In the genomic region with DNA sequence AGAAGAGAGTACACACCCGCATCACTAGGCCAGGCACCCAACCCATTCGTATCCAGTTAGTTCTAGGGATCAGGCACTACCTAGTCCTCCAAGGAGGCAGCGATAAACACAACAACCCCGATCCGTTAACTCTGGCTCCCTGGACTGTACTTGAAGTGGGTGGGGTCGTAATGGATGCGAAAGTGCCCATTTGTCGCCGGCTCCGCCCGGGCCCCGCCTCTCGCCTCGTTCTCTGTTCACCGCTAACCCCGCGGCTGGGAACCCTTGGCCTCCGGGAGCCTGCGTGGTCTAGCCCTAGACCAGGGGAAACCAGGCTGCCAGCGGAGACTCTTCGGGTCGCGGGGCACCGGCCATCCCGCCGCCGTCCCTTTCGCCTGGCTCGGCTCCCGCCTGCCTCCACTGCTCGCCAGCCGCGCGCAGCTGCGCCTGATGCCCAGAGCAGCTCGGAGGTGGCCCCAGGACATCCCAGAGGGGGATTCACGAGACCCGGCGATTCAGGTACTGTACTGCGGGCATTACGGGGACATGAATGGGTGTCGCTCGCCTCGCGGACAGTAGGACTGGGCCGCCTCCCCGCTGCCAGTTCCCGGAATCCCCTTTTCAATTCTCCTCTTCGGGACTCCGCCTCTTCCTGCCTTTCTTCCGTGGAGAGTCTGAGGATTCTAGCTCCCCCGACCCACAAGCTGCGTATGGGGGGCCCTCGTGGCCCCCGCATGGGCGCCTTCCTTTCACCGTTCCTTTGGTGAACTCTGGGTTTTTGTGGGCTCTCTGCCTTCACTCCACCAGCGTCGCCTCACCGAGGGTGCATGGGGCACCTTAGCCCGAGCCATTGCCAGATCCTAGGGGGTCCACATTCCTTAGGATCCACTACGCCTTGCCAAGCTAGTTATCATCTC, we compare ENCODE assay signal across 8 mouse cellular contexts. TPM values are rescaled to one million over a fixed set of nuclear protein-coding genes. Genes with fewer than 3 reads are reported as not detected.
DNase-seq lines count a peak whose midpoint lies in the region; ATAC-seq lines count a peak whose summit lies in the region.

A gene (plus strand): TSS at position 207 of the 896 bp plus-strand sequence.

- peak; percentile 68 for ATAC-seq in activated CD4-positive, CD25-positive, alpha-beta regulatory T cell, adult 4 months
- ATAC-seq in common myeloid progenitor, adult 5-6 weeks (replicated peaks; ENCODE audit: low read depth, poor library complexity, severe bottlenecking), result peak; percentile 89
- peak; percentile 88 for ATAC-seq in megakaryocyte progenitor cell, adult 5-6 weeks (replicated peaks; ENCODE audit: poor library complexity)

- peak; percentile 76 for DNase-seq in gastrocnemius, postnatal 10 days
- peak; percentile 79 for DNase-seq in induced T-regulatory cell, adult 2 months (ENCODE audit: low read depth)
- peak; percentile 77 to 89 for DNase-seq in left cerebral cortex, postnatal 10 days (ENCODE audit: extremely low spot score in 1 of 2, low spot score in 2 of 2)
- DNase-seq in right cerebral cortex, postnatal 25 days, result peak; percentile 83
- peak; percentile 73 to 80 for DNase-seq in urinary bladder, postnatal 36 days (ENCODE audit: low spot score in 2 of 2)

- intact Hi-C loops in left cerebral cortex, postnatal 10 days (cut with DNase I), result no loop called here

RNA-seq across cellular contexts. Expression of the gene that starts here (rescaled TPM):
- 10 to 100 TPM; 48.1 to 49.2 TPM for polyA plus RNA-seq in activated CD4-positive, CD25-positive, alpha-beta regulatory T cell, adult 4 months (2017; shearing (Covaris generic))
- 88.3 and 115 TPM in 2 replicates for total RNA-seq in common myeloid progenitor, adult 5-6 weeks (2017)
- total RNA-seq in gastrocnemius, postnatal 10 days (2021), result 10 to 100 TPM; 19.4 to 22.9 TPM
- total RNA-seq in left cerebral cortex, postnatal 10 days (2021), result 10 to 100 TPM; 20.9 to 22.0 TPM
- total RNA-seq in megakaryocyte progenitor cell, adult 5-6 weeks (2015), result 146 and 154 TPM in 2 replicates
- total RNA-seq in megakaryocyte progenitor cell, adult 5-6 weeks (2017), result 113 and 122 TPM in 2 replicates

Comparison
In these comparisons a context has a peak if more than half of its experiments do, and no peak if none do; other contexts are left out.
1. Peak in every context shown above with its lines: DNase-seq and ATAC-seq.